Mouse (Mus musculus) bone marrow macrophage, adult 2 months (primary cell): ENCODE measurements at regions not wholly inside any gene's neighbourhood (a gene's known extent, or its start where the extent isn't known, plus 50 kb on each side); places are given as distances from the start of the nearest gene placed in this dataset.

Experiments
- CTCF ChIP-seq: IDR thresholded peaks from 2 replicates; pipeline ENCODE4 v1.5.1; 2012; ENCODE audit warnings: low read depth, mild to moderate bottlenecking, low read length, moderate library complexity
- POLR2A ChIP-seq: IDR thresholded peaks from 2 replicates; pipeline ENCODE4 v1.6.1; 2012; ENCODE audit warnings: mild to moderate bottlenecking, low read depth, low read length, borderline replicate concordance

DNA sequence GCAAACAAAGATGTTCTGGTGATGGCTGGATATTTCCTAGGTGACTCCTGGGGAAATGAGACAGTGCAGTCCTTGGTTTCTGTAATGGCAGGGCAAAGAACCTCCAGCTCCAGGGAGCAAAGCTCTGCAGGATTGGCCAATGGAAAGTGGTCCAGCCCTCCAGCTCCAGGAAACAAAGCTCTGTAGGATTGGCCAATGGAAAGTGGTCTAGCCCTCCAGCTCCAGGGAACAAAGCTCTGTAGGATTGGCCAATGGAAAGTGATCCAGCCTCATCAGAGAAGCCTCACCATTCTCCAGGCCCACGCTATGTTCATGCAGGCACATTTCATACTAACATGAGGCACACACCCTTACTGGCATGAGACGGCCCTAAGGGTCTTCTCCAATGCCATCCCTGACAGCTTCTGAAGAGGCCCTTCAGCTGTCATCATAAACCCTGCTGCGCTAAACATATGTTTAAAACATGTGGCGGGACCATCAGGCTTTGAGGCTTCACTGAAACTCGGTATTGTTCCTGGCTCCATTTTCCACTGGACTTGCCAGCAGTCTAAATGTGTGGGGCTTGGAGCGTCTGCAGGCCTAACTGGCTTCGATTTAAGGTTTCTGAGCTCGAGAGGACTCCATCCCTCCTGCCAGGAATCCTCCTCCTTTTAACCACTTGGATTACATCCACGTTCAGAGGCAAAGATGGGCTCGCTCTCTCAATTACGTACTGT is 175.3 kb upstream of the Ccdc54 start:
- TF ChIP-seq CTCF: no peak
- no peak for TF ChIP-seq POLR2A
